Mouse (Mus musculus) thymus, adult 2 months (tissue): ENCODE measurements around the gene Ndfip2.

Source experiments
- CTCF ChIP-seq: fragments of 200-500 bp; IDR thresholded peaks from 2 replicates; pipeline ENCODE4 v1.5.1; 2012; ENCODE audit warnings: mild to moderate bottlenecking, control low read depth, low read length, moderate library complexity, borderline replicate concordance; ENCODE audit not compliant: control insufficient read depth, poor library complexity, insufficient read depth; ENCODE audit errors: extremely low read depth
- POLR2A ChIP-seq: fragments of 200-500 bp; IDR thresholded peaks from 2 replicates; pipeline ENCODE4 v1.6.1; 2012; ENCODE audit warnings: mild to moderate bottlenecking, low read length, control low read depth, moderate library complexity; ENCODE audit not compliant: control insufficient read depth, poor library complexity, insufficient read depth; ENCODE audit errors: extremely low read depth

- TF ChIP-seq CTCF = no peak
- TF ChIP-seq POLR2A = no peak
Measured at GRCm38 (mm10) chr14:105299744-105300255, 41.4 kb downstream of the Ndfip2 start.
